Mouse (Mus musculus): Measurements from ENCODE around the gene Bpifa2.

- TF ChIP-seq CTCF (IDR thresholded peaks at IDR 0.05; ENCODE audit: low read depth), result no peak
- TF ChIP-seq EP300 (IDR thresholded peaks at IDR 0.05; ENCODE audit: low read depth), result no peak
These were observed 9.9 kb downstream of the Bpifa2 start for GRCm38 (mm10) chr2:154017990-154018389.
